Mouse (Mus musculus) adrenal gland, adult 18-20 months (tissue): ENCODE data around the gene Cdyl. TPM values are rescaled to one million over a fixed set of nuclear protein-coding genes. Genes with fewer than 3 reads are reported as not detected.

ENCODE experiments used
- DNase-seq, 2 experiments: peaks; one replicate each; pipeline ENCODE4 v3.0.0; 2021 to 2022; ENCODE audit warnings: low spot score in 2 of 2
- total RNA-seq, 2 experiments: library from RNA; stranded (reverse); gene quantifications; 1 replicate in 1 of 2; 2 replicates in 1 of 2; pipeline ENCODE4 v1.2.3; 2021

Gene Cdyl
- total RNA-seq, 2 experiments from 2014 or later: 14.2 to 16.6 TPM

DNA sequence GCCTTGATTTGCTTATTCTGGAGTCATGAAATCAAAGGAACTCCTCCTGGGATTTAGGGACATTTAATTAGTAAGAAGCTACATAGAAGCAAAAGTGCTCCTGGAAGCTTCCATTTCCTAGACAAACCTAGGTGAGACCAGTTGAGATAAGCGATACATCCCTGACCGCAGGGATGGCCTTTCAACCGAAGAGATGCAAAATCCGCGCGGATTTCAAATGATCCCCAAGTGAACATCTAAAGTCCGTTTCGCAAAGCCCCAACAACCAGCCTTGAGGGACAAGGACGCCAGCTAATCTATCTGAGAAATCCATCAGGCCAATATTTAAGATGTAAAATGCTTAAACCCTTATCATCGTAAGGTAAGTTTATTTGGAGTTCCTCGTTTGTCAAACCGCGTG, 245.7 kb downstream of the Cdyl start:
- peak in 1 of 2 experiments; percentile 27 for DNase-seq

DNA sequence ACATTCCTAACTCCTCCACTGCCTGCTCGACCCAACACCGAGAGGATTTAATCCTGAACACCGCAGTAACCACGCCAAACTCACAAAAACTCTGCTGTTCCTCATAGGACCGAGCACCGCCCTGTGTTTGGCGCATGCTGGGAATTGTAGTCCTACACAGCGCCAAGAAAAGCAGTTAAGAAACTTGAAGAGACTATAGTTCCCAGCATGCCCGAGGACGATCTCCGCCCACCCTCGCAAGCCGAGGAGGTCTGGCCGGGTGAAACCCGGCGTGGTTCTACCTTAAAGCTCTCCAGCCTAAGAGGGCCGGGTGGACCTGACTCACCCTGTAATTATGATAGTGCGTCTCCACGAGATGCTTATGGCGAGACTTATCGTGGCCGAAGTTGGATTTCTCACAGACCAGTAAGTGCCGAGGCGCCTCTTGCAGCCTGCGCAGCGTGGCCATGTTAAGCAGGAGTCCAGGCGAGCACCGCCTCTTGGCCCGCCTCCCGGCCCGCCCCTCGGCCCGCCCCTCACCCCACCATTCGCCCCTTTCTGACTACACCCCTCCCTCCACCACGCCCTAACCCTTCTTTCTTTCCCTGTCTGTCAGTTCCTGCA, 246.3 kb downstream of the Cdyl start, which contains the start of gene Rpp40:
Gene Rpp40, minus strand, starts transcription at position 481 of the 603 bp plus-strand sequence.
- peak; percentile 77 to 84 for DNase-seq

DNA sequence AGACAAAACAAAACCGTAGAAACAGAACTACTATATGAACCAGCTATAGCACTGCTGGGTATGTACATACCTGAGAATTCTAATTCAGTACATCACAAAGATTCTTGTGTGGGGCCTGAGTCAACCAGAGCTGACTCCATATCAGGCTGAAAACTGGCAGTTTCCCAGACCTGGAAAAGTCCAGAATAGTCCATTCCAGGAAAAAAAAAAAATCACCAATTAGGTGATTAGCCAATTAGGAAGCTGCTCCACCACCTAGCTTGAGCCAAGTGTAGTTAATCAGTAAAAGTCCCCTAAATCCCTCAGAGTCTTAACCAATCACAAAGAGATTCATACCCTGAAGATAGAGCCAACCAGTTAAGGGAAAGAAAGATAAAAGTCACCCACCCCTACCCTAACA, 251.8 kb downstream of the Cdyl start:
- no peak for DNase-seq

Other genes starting within 250 kb of the Cdyl start
- 10 to 100 TPM; 12.8 to 16.7 TPM for gene Rpp40, start 246.5 kb downstream of the Cdyl start, total RNA-seq